Mouse (Mus musculus): ENCODE results near the gene Tcam1. TPM values are rescaled to one million over a fixed set of nuclear protein-coding genes. Genes with fewer than 3 reads are reported as not detected.

Tcam1 gene
- polyA plus RNA-seq, 1 experiment from 2014 or later = 0.40 TPM

DNA sequence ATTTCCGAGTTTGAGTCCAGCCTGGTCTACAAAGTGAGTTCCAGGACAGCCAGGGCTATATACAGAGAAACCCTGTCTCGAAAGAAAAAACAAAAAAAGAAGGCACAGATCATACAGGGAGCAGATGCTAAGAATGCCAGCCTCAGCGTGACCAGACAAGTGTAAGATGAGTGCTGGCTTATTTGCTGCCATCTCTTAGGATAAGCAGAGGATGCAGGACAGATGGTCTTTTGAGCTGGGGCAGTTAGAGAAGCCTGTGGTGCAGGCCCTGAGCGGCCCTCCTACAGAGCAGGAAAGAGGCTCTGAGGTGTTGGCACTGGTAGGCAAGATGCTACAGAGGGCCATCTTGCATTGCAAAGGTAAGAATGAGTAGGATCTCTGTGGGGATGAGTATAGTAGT, 6.9 kb downstream of the Tcam1 start:
- Histone ChIP-seq H3K27ac (no peak overlapping the region), H3K36me3 (no peaks in the 10 kb centered on the region), H3K4me1 (no peaks in the 10 kb centered on the region), H3K9me3 (no peaks in the 10 kb centered on the region), H3K4me3 (no peak overlapping the region), H3K27me3 (ENCODE audit: insufficient read depth, poor library complexity, severe bottlenecking) (peaks cover 4% of the 10 kb centered on the region; the same call in 1 of the 2 replicates)
- DNase-seq (ENCODE audit: low spot score) = no peak
- 70% methylated on average over 4 of the region's 4 CpGs for WGBS

DNA sequence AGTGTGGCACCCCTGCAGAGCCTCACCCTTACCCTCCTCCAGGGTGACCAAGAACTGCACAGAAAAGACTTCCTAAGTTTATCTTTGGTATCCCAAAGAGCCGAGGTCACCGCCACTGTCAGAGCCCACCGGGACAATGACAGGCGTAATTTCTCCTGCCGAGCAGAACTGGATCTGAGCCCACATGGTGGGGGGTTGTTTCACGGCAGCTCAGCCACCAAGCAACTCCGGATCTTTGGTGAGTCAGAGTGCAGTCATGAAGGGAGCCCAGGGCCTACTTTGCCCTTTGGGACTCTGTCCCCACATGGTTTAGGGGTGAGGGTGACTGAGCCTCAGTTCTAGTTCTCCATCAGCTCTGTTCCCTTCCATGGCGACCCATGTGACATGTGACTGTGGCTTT, 7.7 kb downstream of the Tcam1 start:
- no peaks in the 10 kb centered on the region for H3K9me3 ChIP-seq
- no peaks in the 10 kb centered on the region for H3K36me3 ChIP-seq
- 67% methylated on average over 8 of the region's 8 CpGs for WGBS
- DNase-seq (ENCODE audit: low spot score) = no peak
- no peak overlapping the region for H3K4me3 ChIP-seq
- H3K27me3 ChIP-seq (ENCODE audit: insufficient read depth, poor library complexity, severe bottlenecking) = peaks cover 4% of the 10 kb centered on the region; the same call in 1 of the 2 replicates
- H3K4me1 ChIP-seq = no peaks in the 10 kb centered on the region
- H3K27ac ChIP-seq = no peak overlapping the region

DNA sequence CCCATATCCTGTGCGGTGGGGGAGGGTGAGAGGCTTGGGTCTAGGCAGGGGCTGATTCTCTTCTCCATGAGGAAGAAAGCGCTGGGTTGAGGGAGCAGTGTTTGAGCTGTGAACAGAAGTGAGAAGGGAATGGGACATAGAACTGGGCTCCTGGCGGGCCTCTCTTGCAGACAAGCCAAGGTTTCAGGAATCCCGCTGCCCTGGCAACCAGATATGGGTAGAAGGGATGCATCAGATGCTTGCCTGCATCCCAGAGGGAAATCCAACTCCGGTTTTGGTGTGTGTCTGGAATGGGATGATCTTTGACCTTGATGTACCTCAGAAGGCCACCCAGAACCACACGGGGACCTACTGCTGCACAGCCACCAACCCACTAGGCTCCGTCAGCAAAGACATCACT, 9.7 kb downstream of the Tcam1 start:
- H3K9me3 ChIP-seq = no peaks in the 10 kb centered on the region
- no peak for DNase-seq (ENCODE audit: low spot score)
- no peak overlapping the region for H3K4me3 ChIP-seq
- no peaks in the 10 kb centered on the region; the same call in none of the 2 replicates for H3K4me1 ChIP-seq
- 72% methylated on average over 7 of the region's 7 CpGs for WGBS
- H3K27ac ChIP-seq = no peak overlapping the region
- H3K36me3 ChIP-seq = no peaks in the 10 kb centered on the region
- H3K27me3 ChIP-seq (ENCODE audit: insufficient read depth, poor library complexity, severe bottlenecking) = peaks cover 4% of the 10 kb centered on the region; the same call in 1 of the 2 replicates

DNA sequence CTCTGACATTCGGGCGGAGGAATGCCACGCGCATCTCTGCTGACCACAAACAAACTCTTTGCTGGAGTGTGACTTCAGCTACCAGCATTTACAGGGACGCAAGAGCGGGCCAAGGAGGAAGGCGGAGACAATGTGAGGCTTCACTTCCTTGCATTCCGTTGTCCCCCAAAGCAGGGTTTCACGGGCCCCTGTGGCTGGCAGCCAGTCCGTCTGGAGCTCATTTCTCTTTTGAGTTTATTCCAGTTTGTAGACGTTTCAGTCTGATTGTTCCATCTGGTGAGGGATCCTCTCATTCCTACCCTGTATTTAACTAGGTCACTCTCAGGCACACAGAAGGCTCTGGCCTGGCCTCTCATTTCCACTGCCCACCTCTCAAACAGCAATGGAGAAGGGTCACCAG, 10.5 kb downstream of the Tcam1 start:
- Histone ChIP-seq H3K36me3 (no peaks in the 10 kb centered on the region), H3K27me3 (ENCODE audit: insufficient read depth, poor library complexity, severe bottlenecking) (peaks cover 4% of the 10 kb centered on the region; the same call in 1 of the 2 replicates), H3K4me1 (no peaks in the 10 kb centered on the region; the same call in none of the 2 replicates), H3K9me3 (no peaks in the 10 kb centered on the region), H3K27ac (no peak overlapping the region), H3K4me3 (no peak overlapping the region)
- DNase-seq (ENCODE audit: low spot score) = no peak
- WGBS = 74% methylated on average over 11 of the region's 11 CpGs

DNA sequence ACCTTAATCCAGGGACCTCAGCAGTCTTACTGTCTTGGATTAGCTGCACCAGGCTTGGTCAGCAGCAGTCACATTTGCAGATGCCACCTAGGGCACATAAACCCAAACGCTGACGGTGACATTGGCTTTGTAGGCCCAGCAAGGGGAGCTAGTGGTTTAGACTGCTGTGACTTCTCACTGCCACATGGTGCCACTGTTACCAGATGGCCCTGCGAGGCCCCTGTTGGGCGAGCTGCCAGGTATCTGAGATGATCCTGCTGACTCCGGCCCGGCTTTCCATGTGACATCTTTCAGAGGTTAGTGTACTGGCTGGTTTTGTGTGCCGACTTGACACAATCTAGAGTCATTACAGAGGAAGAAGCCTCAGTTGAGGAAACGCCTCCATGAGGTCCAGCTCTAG, 12.9 kb downstream of the Tcam1 start:
- no peaks in the 10 kb centered on the region for H3K36me3 ChIP-seq
- 0 out of 2 replicates have a peak, but pooled peaks cover 4% of the 10 kb centered on the region for H3K27me3 ChIP-seq (ENCODE audit: insufficient read depth, poor library complexity, severe bottlenecking)
- no peak for DNase-seq (ENCODE audit: low spot score)
- no peaks in the 10 kb centered on the region; the same call in none of the 2 replicates for H3K4me1 ChIP-seq
- no peak overlapping the region for H3K4me3 ChIP-seq
- 61% methylated on average over 8 of the region's 8 CpGs for WGBS
- no peak overlapping the region for H3K27ac ChIP-seq
- H3K9me3 ChIP-seq = no peaks in the 10 kb centered on the region

GRCm38 (mm10) chr11:106290376-106290775, 13.9 kb downstream of the Tcam1 start:
- H3K4me1 ChIP-seq = no peaks in the 10 kb centered on the region; the same call in none of the 2 replicates
- H3K27me3 ChIP-seq (ENCODE audit: insufficient read depth, poor library complexity, severe bottlenecking) = 0 out of 2 replicates have a peak, but pooled peaks cover 1% of the 10 kb centered on the region
- H3K27ac ChIP-seq = no peak overlapping the region
- H3K36me3 ChIP-seq = no peaks in the 10 kb centered on the region
- H3K9me3 ChIP-seq = no peaks in the 10 kb centered on the region
- no peak for DNase-seq (ENCODE audit: low spot score)
- 83% methylated on average over 5 of the region's 5 CpGs for WGBS
- no peak overlapping the region for H3K4me3 ChIP-seq

GRCm38 (mm10) chr11:106291861-106292260, 15.4 kb downstream of the Tcam1 start:
- WGBS = 95% methylated on average over 2 of the region's 2 CpGs
- DNase-seq (ENCODE audit: low spot score) = no peak
- Histone ChIP-seq H3K27ac (no peak overlapping the region), H3K9me3 (no peaks in the 10 kb centered on the region), H3K4me3 (no peak overlapping the region), H3K4me1 (no peaks in the 10 kb centered on the region; the same call in none of the 2 replicates), H3K36me3 (no peaks in the 10 kb centered on the region), H3K27me3 (ENCODE audit: insufficient read depth, poor library complexity, severe bottlenecking) (no peaks in the 10 kb centered on the region)

GRCm38 (mm10) chr11:106301765-106302164, 25.3 kb downstream of the Tcam1 start, which contains the start of gene Gh:
TSS of gene Gh (minus strand) at chr11:106301865.
- Histone ChIP-seq H3K36me3 (no peaks in the 10 kb centered on the region), H3K9me3 (no peaks in the 10 kb centered on the region), H3K4me3 (no peak within 1 kb of the TSS), H3K4me1 (no peaks in the 10 kb centered on the region), H3K27me3 (ENCODE audit: insufficient read depth, poor library complexity, severe bottlenecking) (peaks cover 10% of the 10 kb centered on the region; the same call in 1 of the 2 replicates), H3K27ac (no peak within 1 kb of the TSS)
- 78% methylated on average over 9 of the region's 9 CpGs for WGBS
- no peak for DNase-seq (ENCODE audit: low spot score)

DNA sequence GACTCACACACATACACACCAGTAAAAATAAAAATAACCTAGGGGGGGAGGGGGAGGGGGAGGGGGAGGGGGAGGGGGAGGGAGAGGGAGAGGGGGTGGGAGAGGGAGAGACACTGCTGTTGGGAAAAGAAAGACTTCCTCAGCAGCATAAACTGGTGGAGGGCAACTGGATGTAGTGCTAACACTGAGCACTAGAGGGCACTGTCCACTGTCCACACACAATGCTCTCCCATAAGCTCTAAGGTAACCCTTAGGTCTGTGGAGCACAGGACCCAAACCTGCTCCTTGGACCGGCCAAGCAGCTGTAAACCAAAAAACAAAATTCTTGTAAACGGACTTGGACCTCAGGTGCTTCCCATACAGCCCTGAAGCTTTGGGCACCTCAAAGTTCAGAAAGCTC, 26.2 kb downstream of the Tcam1 start:
- no peaks in the 10 kb centered on the region for H3K36me3 ChIP-seq
- peaks cover 10% of the 10 kb centered on the region; the same call in 1 of the 2 replicates for H3K27me3 ChIP-seq (ENCODE audit: insufficient read depth, poor library complexity, severe bottlenecking)
- 19% methylated on average over 2 of the region's 2 CpGs for WGBS
- no peak overlapping the region for H3K4me3 ChIP-seq
- no peaks in the 10 kb centered on the region for H3K4me1 ChIP-seq
- H3K9me3 ChIP-seq = no peaks in the 10 kb centered on the region
- DNase-seq (ENCODE audit: low spot score) = no peak
- no peak overlapping the region for H3K27ac ChIP-seq

DNA sequence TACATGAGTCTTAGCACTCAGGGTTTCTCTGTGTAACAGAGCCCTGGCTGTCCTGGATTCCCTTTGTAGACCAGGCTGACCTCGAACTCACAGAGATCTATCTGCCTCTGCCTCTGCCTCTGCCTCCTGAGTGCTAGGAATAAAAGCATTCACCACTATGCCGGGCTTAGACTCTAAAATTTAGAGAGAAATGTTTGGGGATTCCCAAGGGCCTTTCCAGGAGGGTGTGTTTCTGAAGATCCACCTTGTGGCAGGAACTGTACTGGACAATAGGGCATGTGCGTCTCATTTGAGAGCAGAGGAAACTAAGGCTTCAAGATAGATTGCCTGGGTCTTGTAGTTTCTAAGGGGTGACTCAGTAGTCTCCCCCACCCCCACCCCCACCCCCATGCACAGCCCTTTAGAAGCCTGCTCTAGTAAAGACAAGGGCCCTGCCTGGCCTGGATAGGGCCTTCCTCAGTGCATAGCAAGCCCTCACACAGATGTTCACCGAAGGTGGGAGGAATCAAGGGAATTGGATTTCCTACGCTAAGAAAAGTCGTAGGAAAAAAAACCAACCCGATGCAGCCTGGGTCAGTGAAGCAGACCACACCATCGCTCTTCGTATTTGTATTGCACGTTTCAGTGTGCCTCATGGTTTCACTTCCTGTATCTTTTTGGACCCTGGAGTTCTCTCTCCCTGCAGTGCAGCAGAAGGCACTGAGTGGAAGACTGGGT, 29.0 kb downstream of the Tcam1 start:
- no peak for DNase-seq (ENCODE audit: low spot score)
- Histone ChIP-seq H3K9me3 (no peaks in the 10 kb centered on the region), H3K36me3 (no peaks in the 10 kb centered on the region), H3K4me3 (no peak overlapping the region), H3K27me3 (ENCODE audit: insufficient read depth, poor library complexity, severe bottlenecking) (peaks cover 10% of the 10 kb centered on the region; the same call in 1 of the 2 replicates), H3K4me1 (0 out of 2 replicates have a peak, but pooled peaks cover 2% of the 10 kb centered on the region), H3K27ac (no peak overlapping the region)
- 79% methylated on average over 10 of the region's 10 CpGs for WGBS

DNA sequence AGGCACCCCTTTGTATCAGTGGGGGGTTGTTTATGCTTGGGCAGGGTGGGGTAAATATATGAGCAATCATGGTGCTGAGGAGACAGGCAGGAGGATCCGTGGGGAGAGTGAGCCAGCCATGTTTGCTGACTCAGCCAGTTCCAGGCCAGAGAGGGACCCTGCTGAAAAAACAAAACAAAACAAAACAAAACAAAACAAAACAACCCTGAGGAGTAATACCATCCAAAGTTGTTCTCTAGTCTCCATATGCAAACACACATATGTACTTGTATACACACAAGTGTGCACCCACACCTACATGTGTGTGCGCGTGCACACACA, 29.6 kb downstream of the Tcam1 start:
- Histone ChIP-seq H3K36me3 (no peaks in the 10 kb centered on the region), H3K4me3 (no peak overlapping the region), H3K27me3 (ENCODE audit: insufficient read depth, poor library complexity, severe bottlenecking) (peaks cover 9% of the 10 kb centered on the region; the same call in 1 of the 2 replicates), H3K9me3 (no peaks in the 10 kb centered on the region), H3K4me1 (0 out of 2 replicates have a peak, but pooled peaks cover 2% of the 10 kb centered on the region), H3K27ac (no peak overlapping the region)
- DNase-seq (ENCODE audit: low spot score) = no peak
- whole genome bisulfite sequencing = 72% methylated on average over 3 of the region's 3 CpGs

- no peak overlapping the region for H3K27ac ChIP-seq
- no peak overlapping the region for H3K4me3 ChIP-seq
- H3K27me3 ChIP-seq (ENCODE audit: insufficient read depth, poor library complexity, severe bottlenecking) = 0 out of 2 replicates have a peak, but pooled peaks cover 2% of the 10 kb centered on the region
- WGBS = 85% methylated on average over 9 of the region's 9 CpGs
- no peaks in the 10 kb centered on the region for H3K9me3 ChIP-seq
- no peaks in the 10 kb centered on the region for H3K36me3 ChIP-seq
- H3K4me1 ChIP-seq = 0 out of 2 replicates have a peak, but pooled peaks cover 2% of the 10 kb centered on the region
- no peak for DNase-seq (ENCODE audit: low spot score)
Measured at GRCm38 (mm10) chr11:106306758-106307157, 30.3 kb downstream of the Tcam1 start.

DNA sequence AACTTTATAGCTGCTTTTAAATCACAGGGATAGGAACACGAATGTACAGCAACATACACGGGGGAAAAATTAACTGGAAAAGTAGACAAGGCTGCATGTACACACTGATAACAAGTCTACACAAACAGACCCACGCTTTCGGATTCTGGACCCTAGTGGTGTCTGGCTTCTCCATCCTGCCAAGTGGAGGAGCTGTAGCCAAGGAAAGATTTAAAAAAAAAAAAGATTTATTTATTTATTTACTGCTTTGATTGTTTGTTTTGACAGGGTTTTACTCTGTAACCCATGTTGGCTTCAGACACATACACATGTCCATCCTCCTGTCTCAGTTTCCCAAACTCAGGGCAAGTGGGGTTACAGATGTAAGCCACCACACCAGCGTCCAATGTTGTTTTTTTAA, 31.0 kb downstream of the Tcam1 start:
- DNase-seq (ENCODE audit: low spot score) = no peak
- 73% methylated on average over 5 of the region's 5 CpGs for WGBS
- 0 out of 2 replicates have a peak, but pooled peaks cover 2% of the 10 kb centered on the region for H3K4me1 ChIP-seq
- no peak overlapping the region for H3K4me3 ChIP-seq
- no peaks in the 10 kb centered on the region for H3K36me3 ChIP-seq
- H3K27ac ChIP-seq = no peak overlapping the region
- no peaks in the 10 kb centered on the region for H3K9me3 ChIP-seq
- no peaks in the 10 kb centered on the region for H3K27me3 ChIP-seq (ENCODE audit: insufficient read depth, poor library complexity, severe bottlenecking)
